26 mouse cellular contexts compared by ENCODE assay signal in genomic region chr16:6180819-6181218, GRCm38 (mm10).
DNase-seq lines count a peak whose midpoint lies in the region; ATAC-seq and TF ChIP-seq lines count a peak whose summit lies in the region.
"Had no signal": no experiment of that assay in that cellular context is flagged by ENCODE, and none has a peak within 500 bp of the region (broad histone marks: within the 10 kb centered on the region; RNA-seq: fewer than 3 reads in every experiment).

No protein-coding gene starts in this region.

- DNase-seq in hindbrain, postnatal 0 days (ENCODE audit: low spot score), result peak; percentile 28
- peak; percentile 36 for DNase-seq in cerebellum, adult 11 months
- DNase-seq in cerebellum, adult 8-10 months, result peak; percentile 30
- peak; percentile 30 to 43 for DNase-seq in cerebellum, postnatal 36 days
- no peak for DNase-seq in spleen, postnatal 4 days (ENCODE audit: low spot score in 2 of 2)
- no peak for DNase-seq in ovary, adult 18-20 months (ENCODE audit: low spot score)
- DNase-seq: B cell, adult 2 months; heart, postnatal 4 days; kidney, postnatal 36 days; liver, postnatal 0 days; thymus, adult 18-20 months; thymus, postnatal 36 days had no signal

- no peak overlapping the region for H3K4me2 ChIP-seq in hindbrain, postnatal 0 days (ENCODE audit: low read depth, low read length)
- H3K4me2 ChIP-seq in hindbrain, embryonic 12.5 days (replicated peaks), result no peak overlapping the region
- H3K4me2 ChIP-seq: embryonic facial prominence, embryonic 13.5 days; forebrain, embryonic 12.5 days; kidney, embryonic 15.5 days; limb, embryonic 12.5 days; liver, embryonic 11.5 days; midbrain, embryonic 11.5 days had no signal

- TF ChIP-seq CTCF in hindbrain, postnatal 0 days (IDR thresholded peaks at IDR 0.05; ENCODE audit: low read depth), result no peak

- no peaks in the 10 kb centered on the region for H3K9me3 ChIP-seq in hindbrain, postnatal 0 days (ENCODE audit: low read length)
- no peaks in the 10 kb centered on the region for H3K9me3 ChIP-seq in hindbrain, embryonic 12.5 days (replicated peaks)
- H3K9me3 ChIP-seq: embryonic facial prominence, embryonic 13.5 days; forebrain, embryonic 12.5 days; kidney, embryonic 15.5 days; limb, embryonic 12.5 days had no signal

- no peak overlapping the region for H3K4me3 ChIP-seq in hindbrain, postnatal 0 days (ENCODE audit: low read length)
- H3K4me3 ChIP-seq in hindbrain, embryonic 12.5 days, result no peak overlapping the region
- H3K4me3 ChIP-seq: embryonic facial prominence, embryonic 13.5 days; erythroblast, embryonic 14.5 days; forebrain, embryonic 12.5 days; kidney, embryonic 15.5 days; limb, embryonic 12.5 days had no signal

- H3K9ac ChIP-seq in hindbrain, postnatal 0 days (replicated peaks; ENCODE audit: low read length), result no peak overlapping the region
- no peak overlapping the region for H3K9ac ChIP-seq in hindbrain, embryonic 12.5 days
- H3K9ac ChIP-seq: embryonic facial prominence, embryonic 13.5 days; forebrain, embryonic 12.5 days; kidney, embryonic 15.5 days; limb, embryonic 12.5 days; liver, postnatal 0 days had no signal

- no peaks in the 10 kb centered on the region for H3K27me3 ChIP-seq in hindbrain, postnatal 0 days (ENCODE audit: insufficient read depth, low read length)
- H3K27me3 ChIP-seq in hindbrain, embryonic 12.5 days, result no peaks in the 10 kb centered on the region
- H3K27me3 ChIP-seq: CH12.LX; embryonic facial prominence, embryonic 13.5 days; forebrain, embryonic 12.5 days; kidney, embryonic 15.5 days; limb, embryonic 12.5 days; Patski had no signal

- WGBS in hindbrain, postnatal 0 days, result 77% methylated on average over 9 of the region's 9 CpGs
- 89% methylated on average over 9 of the region's 9 CpGs for WGBS in hindbrain, embryonic 12.5 days

- no peaks in the 10 kb centered on the region for H3K36me3 ChIP-seq in hindbrain, postnatal 0 days (ENCODE audit: insufficient read depth, low read length)
- H3K36me3 ChIP-seq in hindbrain, embryonic 12.5 days, result no peaks in the 10 kb centered on the region
- H3K36me3 ChIP-seq: embryonic facial prominence, embryonic 13.5 days; forebrain, embryonic 12.5 days; G1E; kidney, embryonic 15.5 days; limb, embryonic 12.5 days had no signal

- H3K27ac ChIP-seq in hindbrain, postnatal 0 days, result no peak overlapping the region
- no peak overlapping the region for H3K27ac ChIP-seq in hindbrain, embryonic 12.5 days
- H3K27ac ChIP-seq: embryonic facial prominence, embryonic 13.5 days; forebrain, embryonic 12.5 days; kidney, embryonic 15.5 days; limb, embryonic 12.5 days; macrophage had no signal

- no peaks in the 10 kb centered on the region for H3K4me1 ChIP-seq in hindbrain, postnatal 0 days (ENCODE audit: insufficient read depth, low read length)
- H3K4me1 ChIP-seq in hindbrain, embryonic 12.5 days, result no peaks in the 10 kb centered on the region
- H3K4me1 ChIP-seq: embryonic facial prominence, embryonic 13.5 days; forebrain, embryonic 12.5 days; kidney, embryonic 15.5 days; limb, embryonic 12.5 days had no signal

- peak; percentile 70 for ATAC-seq in hindbrain, postnatal 0 days
- ATAC-seq in hindbrain, embryonic 12.5 days (ENCODE audit: low FRiP score), result no peak
- ATAC-seq: intestine, postnatal 0 days; liver, postnatal 0 days; lung, postnatal 0 days; Patski had no signal

Comparison
In these comparisons a context has a peak if more than half of its experiments do, and no peak if none do; other contexts are left out.
1. DNase-seq: peak in hindbrain, postnatal 0 days (single experiment), cerebellum, adult 11 months (single experiment), cerebellum, adult 8-10 months (single experiment) and cerebellum, postnatal 36 days (2 of 2); none in spleen, postnatal 4 days (0 of 2) and ovary, adult 18-20 months (single experiment).